Mouse (Mus musculus) kidney, adult 2 months (tissue): Measurements from ENCODE around the gene Tcf20. TPM values are rescaled to one million over a fixed set of nuclear protein-coding genes. Genes with fewer than 3 reads are reported as not detected.

Source experiments
- DNase-seq: peaks from one replicate; pipeline ENCODE4 v3.0.0; 2021
- H3K27ac ChIP-seq: fragments of 200-500 bp; 2 replicates; pipeline ENCODE4 v1.5.1; 2012; ENCODE audit warnings: low read depth, low read length, control low read depth, inconsistent platforms; ENCODE audit not compliant: insufficient read depth
- H3K27me3 ChIP-seq: fragments of 200-500 bp; replicated peaks from 2 replicates; pipeline ENCODE4 v1.6.1; 2012; ENCODE audit warnings: mild to moderate bottlenecking, moderate library complexity, low read length, inconsistent platforms; ENCODE audit not compliant: control insufficient read depth, insufficient read depth
- H3K36me3 ChIP-seq: fragments of 200-500 bp; 2 replicates; pipeline ENCODE4 v1.6.1; 2012; ENCODE audit warnings: mild to moderate bottlenecking, moderate library complexity, low read length, inconsistent platforms; ENCODE audit not compliant: control insufficient read depth, insufficient read depth
- H3K4me1 ChIP-seq: fragments of 200-500 bp; 2 replicates; pipeline ENCODE4 v1.6.1; 2011; ENCODE audit warnings: low read length; ENCODE audit not compliant: control insufficient read depth, insufficient read depth
- H3K4me3 ChIP-seq: fragments of 200-500 bp; 2 replicates; pipeline ENCODE4 v1.5.1; 2011; ENCODE audit warnings: mild to moderate bottlenecking, low read depth, low read length, control low read depth; ENCODE audit not compliant: insufficient read depth
- CTCF ChIP-seq: fragments of 200-500 bp; conservative IDR thresholded peaks from 2 replicates; pipeline ENCODE4 v1.5.1; 2011; ENCODE audit warnings: low read depth, mild to moderate bottlenecking, control low read depth, low read length, moderate library complexity, mixed read lengths; ENCODE audit not compliant: insufficient read depth, insufficient read length
- POLR2A ChIP-seq: fragments of 200-500 bp; IDR thresholded peaks from one replicate; pipeline ENCODE4 v1.6.1; 2011; ENCODE audit warnings: low read depth, low read length, control low read depth
- WGBS: fragments of 180-500 bp; shearing (Covaris S2); methylation state at CpG from one replicate; pipeline ENCODE4 v1.1.7; 2018; 5-methylcytosine and 5-hydroxymethylcytosine counted together
- polyA plus RNA-seq: library from polyadenylated mRNA; depleted of rRNA; stranded (reverse); fragments of >200 nt; gene quantifications from 2 replicates; pipeline ENCODE4 v1.2.3, GENCODE M21; 2012

Gene Tcf20
- polyA plus RNA-seq, 1 experiment = 18.1 TPM

DNA sequence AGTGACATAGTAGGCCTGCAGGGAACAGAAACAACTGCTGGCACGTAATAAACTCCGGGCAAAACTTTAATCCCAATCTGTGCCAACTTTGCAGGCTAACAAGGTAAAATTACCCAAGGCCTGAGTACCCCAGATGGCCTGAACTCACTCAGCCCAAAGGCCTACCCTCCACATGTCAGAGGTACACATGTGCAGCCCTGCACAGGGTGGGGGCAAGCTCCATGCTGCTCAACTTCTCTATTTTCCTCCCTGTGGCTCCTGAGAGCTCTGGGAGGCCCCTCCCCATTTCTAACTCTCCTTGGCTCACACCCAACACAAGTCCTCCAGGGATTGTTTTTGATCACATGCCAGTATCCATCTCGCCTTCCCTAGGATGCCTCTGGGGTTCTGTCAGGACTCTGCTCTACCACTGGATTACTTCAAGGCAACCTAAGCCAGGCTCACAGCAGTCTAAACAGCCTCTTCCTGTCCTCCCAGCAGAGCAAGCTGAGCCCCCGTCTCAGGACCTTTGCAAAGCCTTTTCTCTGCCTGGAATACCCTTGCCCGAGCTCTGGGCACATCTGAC, 50.2 kb downstream of the Tcf20 start:
- H3K27ac ChIP-seq = no peak overlapping the region

DNA sequence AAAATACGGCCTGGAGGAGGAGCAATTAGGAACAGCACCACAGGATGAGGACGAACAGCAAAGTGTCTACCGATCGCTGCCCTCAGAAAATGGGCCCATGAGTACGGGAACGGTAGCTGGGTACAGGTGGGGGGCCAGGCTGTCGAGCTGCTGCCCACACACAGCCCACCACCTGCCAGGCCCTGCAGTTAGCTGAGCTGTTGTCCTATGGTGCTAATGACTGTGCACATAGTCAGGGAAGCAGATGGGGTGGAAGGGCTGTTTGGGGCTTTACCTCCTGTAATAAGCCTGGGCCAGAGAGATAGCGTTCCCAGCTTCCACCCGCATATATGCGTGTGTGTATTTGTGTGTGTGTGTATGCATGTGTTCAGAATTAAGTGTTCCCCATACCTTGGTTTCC, 52.7 kb downstream of the Tcf20 start:
- no peak overlapping the region for H3K27ac ChIP-seq
- no peaks in the 10 kb centered on the region for H3K4me1 ChIP-seq
- TF ChIP-seq POLR2A (no peak), CTCF (no peak)

More for the DNA sequence above, 50.2 kb downstream of the Tcf20 start:
- H3K27me3 ChIP-seq = no peaks in the 10 kb centered on the region
- H3K4me1 ChIP-seq = no peaks in the 10 kb centered on the region
- H3K4me3 ChIP-seq = no peak overlapping the region
- WGBS = 53% methylated on average over 5 of the region's 5 CpGs
- TF ChIP-seq CTCF = no peak
- TF ChIP-seq POLR2A = no peak
- no peak for DNase-seq
- no peaks in the 10 kb centered on the region for H3K36me3 ChIP-seq

DNA sequence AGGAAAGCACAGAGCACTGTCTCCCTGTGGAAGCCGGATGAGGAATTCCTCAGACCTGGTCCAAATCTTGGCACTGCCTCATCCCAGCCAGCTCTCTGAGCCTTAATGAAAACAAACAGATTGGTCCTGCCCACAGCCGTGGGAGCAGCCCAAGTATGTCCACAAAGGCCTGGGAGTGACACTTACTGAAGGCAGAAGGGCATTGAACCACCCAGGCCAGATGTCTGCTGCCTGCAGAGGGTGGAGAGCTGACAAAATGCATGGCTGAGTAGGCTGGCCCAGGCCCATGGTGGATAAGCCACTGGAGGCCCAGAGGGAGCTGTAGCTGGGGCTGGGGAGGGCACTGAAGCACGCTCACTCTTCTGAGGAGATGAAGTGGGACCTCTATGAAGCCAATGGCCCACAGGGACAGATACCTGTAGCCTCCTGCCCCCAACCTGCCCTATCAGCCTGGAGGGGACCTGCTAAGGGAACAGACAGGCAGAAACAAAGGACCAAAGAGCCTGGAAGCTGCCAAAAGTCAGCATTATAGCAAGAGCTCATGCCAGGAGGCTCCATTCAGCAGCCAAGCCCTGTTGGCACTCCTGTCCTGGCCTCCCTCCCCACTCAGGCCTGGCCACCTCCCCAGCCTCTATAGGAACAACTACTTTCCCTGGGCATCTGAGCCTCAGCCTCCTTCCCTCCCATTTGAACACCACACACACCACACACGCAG, 54.6 kb downstream of the Tcf20 start:
- no peaks in the 10 kb centered on the region for H3K4me1 ChIP-seq

More for the DNA sequence above, 52.7 kb downstream of the Tcf20 start:
- WGBS = 92% methylated on average over 10 of the region's 10 CpGs
- Histone ChIP-seq H3K27me3 (no peaks in the 10 kb centered on the region), H3K36me3 (no peaks in the 10 kb centered on the region), H3K4me3 (no peak overlapping the region)
- no peak for DNase-seq

DNA sequence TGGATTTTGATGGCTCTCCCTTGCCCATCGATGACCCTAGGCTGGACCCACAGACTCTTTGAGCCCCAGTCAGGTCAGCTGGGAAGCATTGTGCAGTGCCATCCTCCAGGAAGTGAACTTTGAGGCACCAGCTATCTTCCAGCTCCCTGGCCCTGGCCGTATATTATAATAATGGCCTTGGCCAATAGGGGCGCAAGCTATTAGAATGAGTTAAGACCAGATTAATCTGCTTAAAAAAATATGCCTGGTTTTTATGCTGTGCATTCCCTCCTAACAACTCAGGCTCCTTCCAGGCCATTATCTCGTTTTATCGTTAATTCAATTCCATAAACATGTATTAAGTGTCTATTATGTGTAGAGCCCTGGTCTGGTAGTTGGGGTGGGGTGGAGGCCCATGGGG, 56.2 kb downstream of the Tcf20 start:
- DNase-seq = no peak
- WGBS = 79% methylated on average over 5 of the region's 5 CpGs
- no peak overlapping the region for H3K27ac ChIP-seq
- no peaks in the 10 kb centered on the region for H3K27me3 ChIP-seq
- no peak overlapping the region for H3K4me3 ChIP-seq
- H3K4me1 ChIP-seq = no peaks in the 10 kb centered on the region
- TF ChIP-seq POLR2A (no peak), CTCF (no peak)
- H3K36me3 ChIP-seq = no peaks in the 10 kb centered on the region

More for the DNA sequence above, 54.6 kb downstream of the Tcf20 start:
- H3K27ac ChIP-seq = no peak overlapping the region
- TF ChIP-seq CTCF (no peak), POLR2A (no peak)
- no peak overlapping the region for H3K4me3 ChIP-seq
- 72% methylated on average over 4 of the region's 4 CpGs for WGBS
- DNase-seq = peak; percentile 36
- H3K36me3 ChIP-seq = no peaks in the 10 kb centered on the region
- no peaks in the 10 kb centered on the region for H3K27me3 ChIP-seq

DNA sequence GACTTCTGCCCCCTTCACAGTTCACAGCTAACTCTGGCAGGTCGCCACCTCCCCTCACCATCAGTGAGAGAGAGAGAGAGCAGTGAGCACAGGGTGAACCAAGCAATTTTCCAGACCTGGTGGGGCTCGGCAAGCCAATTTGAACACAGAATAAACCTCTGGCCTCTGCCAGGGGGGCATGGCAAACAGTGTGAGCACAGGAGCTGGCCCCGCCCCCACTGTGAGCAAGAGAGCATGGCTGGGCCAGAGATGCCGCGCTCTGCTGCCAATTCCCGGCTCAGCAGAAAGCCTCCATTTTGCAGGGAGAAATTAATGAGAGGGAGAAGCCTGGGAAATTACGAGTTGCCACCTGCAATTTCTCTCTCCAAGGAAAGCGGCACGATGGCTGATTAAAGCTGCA, 58.1 kb downstream of the Tcf20 start:
- 41% methylated on average over 9 of the region's 9 CpGs for WGBS
- no peak overlapping the region for H3K4me3 ChIP-seq
- H3K27ac ChIP-seq = no peak overlapping the region
- TF ChIP-seq POLR2A (no peak), CTCF (no peak)
- no peaks in the 10 kb centered on the region for H3K27me3 ChIP-seq
- H3K36me3 ChIP-seq = no peaks in the 10 kb centered on the region
- no peak for DNase-seq
- H3K4me1 ChIP-seq = no peaks in the 10 kb centered on the region

DNA sequence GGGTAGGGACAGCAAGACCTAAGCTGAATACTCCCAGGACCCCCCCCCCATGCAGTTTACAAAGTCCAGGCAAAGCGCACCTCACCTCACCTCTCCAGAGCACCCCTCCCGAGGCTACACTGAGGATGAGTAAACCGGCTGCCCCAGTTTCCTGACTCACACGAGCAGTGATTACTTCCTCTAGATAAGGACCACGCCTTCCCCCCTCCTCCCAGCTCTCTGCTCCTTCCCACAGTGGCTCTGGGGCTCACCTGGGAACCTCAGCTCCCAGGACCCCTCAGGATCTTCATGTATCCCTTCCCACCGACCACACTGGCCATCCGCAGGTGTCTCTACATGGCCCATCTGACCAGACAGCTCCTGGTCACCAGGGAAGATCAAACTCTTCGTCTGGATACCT, 58.8 kb downstream of the Tcf20 start:
- H3K4me3 ChIP-seq = no peak overlapping the region
- TF ChIP-seq CTCF (no peak), POLR2A (no peak)
- H3K36me3 ChIP-seq = no peaks in the 10 kb centered on the region
- 57% methylated on average over 8 of the region's 8 CpGs for WGBS
- no peak for DNase-seq
- H3K27ac ChIP-seq = no peak overlapping the region
- no peaks in the 10 kb centered on the region for H3K4me1 ChIP-seq
- no peaks in the 10 kb centered on the region for H3K27me3 ChIP-seq

DNA sequence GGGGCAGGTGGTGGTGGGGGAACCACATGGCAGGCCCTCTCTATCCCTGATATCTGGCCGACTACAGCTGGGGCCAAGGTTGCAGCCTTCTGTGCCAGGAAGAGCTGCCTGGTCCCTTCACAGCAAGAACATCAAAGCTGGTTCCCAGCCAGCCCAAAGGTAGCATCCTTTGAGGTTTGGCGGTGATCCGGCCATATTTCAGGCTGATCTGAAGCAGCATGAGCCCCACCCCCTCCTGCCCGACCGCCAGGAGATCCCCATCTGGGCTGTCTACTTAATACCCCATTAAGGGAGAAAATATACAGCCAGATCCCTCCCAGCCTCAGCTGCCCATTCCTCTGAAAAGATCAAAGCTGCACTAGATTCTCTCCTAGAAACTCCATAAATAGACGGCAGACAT, 59.6 kb downstream of the Tcf20 start:
- Histone ChIP-seq H3K27me3 (no peaks in the 10 kb centered on the region), H3K27ac (no peak overlapping the region), H3K4me1 (no peaks in the 10 kb centered on the region), H3K36me3 (no peaks in the 10 kb centered on the region), H3K4me3 (no peak overlapping the region)
- TF ChIP-seq POLR2A (no peak), CTCF (no peak)
- 44% methylated on average over 6 of the region's 6 CpGs for WGBS
- DNase-seq = no peak
